Mouse (Mus musculus): ENCODE measurements around the gene Nfib. TPM values are rescaled to one million over a fixed set of nuclear protein-coding genes. Genes with fewer than 3 reads are reported as not detected.

The Nfib gene
- polyA plus RNA-seq, 1 experiment from 2014 or later = 32.3 TPM

DNA sequence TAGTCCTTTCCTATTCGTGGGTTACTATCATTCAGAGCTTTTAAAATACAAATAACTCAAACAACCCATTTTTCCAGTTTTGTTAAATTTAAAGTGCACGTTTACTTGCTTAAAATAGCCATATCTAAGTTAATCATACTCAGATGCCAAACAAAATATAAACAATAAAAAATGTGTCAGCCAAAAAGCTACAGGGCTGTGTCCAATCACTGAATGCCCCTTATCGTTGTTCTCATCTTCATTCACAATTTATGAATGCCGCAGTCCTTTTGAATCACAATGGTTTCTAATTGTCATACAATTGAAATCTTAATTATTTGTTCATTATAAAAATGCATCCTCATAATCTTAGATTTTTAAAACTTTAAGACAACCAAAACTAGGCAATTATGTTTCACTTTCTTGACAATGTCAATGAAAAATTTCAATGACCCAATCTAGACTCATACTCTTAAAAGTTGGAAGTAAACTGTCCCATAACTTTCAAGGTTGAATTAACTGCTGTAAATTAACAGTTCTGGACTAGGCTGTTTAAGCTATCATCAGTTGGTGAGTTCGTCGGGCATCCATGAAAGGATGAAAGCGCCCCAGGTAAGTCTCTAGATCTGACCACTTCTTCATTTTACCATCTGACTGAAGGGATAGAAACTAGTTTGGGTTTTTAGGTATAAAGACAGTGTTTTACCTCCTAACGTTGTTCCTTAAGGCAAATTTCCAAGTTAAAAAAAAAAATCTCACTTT lies 202.1 kb downstream of the Nfib start:
- Histone ChIP-seq H3K36me3 (ENCODE audit: control insufficient read depth, insufficient read depth, low read length) (no peaks in the 10 kb centered on the region), H3K4me1 (ENCODE audit: control insufficient read depth, insufficient read depth, low read length) (peaks cover 23% of the 10 kb centered on the region), H3K27me3 (replicated peaks; ENCODE audit: control insufficient read depth, insufficient read depth, low read length) (no peaks in the 10 kb centered on the region), H3K9me3 (ENCODE audit: control insufficient read depth, low read length) (no peaks in the 10 kb centered on the region), H3K9ac (ENCODE audit: low read depth, low read length) (peak overlapping the region; percentile 100), H3K4me2 (ENCODE audit: low read depth, low read length) (peak overlapping the region; percentile 96), H3K4me3 (ENCODE audit: low read length) (peak overlapping the region; percentile 99), H3K27ac (ENCODE audit: low read length) (no peak overlapping the region)
- 15% methylated on average over 8 of the region's 8 CpGs for WGBS
- ATAC-seq = no peak

DNA sequence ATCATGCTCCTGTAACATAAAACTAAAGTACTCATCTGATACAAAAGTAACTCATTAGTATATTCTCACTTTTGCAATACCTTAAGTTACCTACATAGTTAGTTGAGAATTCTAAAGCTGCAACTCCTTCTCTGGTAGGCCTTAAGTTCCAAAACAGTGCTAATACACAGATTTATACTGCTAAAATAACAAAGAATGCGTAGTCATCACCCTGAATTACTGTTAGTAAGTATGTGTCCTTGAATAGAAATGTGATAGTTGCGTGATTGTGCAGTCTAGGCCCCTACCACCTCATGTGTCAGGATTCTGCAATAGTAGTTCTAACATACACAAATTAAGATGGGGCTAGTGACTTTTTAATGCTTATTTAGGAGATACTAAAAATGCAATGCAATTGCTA lies 202.9 kb downstream of the Nfib start:
- H3K9me3 ChIP-seq (ENCODE audit: control insufficient read depth, low read length) = no peaks in the 10 kb centered on the region
- WGBS = 31% methylated on average over 2 of the region's 2 CpGs
- no peak for ATAC-seq

DNA sequence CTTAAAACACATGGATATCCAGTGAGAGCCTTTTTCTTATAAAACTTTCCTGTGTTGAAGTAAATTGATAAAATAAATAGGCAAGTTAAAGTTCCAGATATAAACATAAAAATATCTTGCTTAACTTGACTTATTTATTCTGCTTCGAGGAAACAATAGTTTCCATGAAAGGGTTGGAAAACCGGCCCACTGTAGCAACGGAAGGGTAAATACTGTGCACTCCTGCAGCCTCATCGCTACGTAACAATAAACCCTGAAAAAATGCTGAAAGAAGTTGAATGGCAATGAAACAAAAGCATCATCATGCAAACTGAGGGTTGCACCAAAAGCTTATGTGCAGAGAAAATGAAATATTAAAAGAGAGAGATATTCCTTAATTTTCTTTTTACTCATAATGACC lies 203.5 kb downstream of the Nfib start:
- H3K36me3 ChIP-seq (ENCODE audit: control insufficient read depth, insufficient read depth, low read length) = 0 out of 2 replicates have a peak, but pooled peaks cover 8% of the 10 kb centered on the region
- WGBS = 38% methylated on average over 5 of the region's 5 CpGs
- no peaks in the 10 kb centered on the region for H3K27me3 ChIP-seq (replicated peaks; ENCODE audit: control insufficient read depth, insufficient read depth, low read length)
- H3K4me2 ChIP-seq (ENCODE audit: low read depth, low read length) = peak overlapping the region; percentile 48
- peaks cover 16% of the 10 kb centered on the region for H3K4me1 ChIP-seq (ENCODE audit: control insufficient read depth, insufficient read depth, low read length)
- no peak for ATAC-seq
- H3K4me3 ChIP-seq (ENCODE audit: low read length) = peak overlapping the region; percentile 40
- no peaks in the 10 kb centered on the region for H3K9me3 ChIP-seq (ENCODE audit: control insufficient read depth, low read length)
- no peak overlapping the region; the same call in 1 of the 2 replicates for H3K9ac ChIP-seq (ENCODE audit: low read depth, low read length)
- H3K27ac ChIP-seq (ENCODE audit: low read length) = no peak overlapping the region

More for the DNA sequence above, 202.9 kb downstream of the Nfib start:
- Histone ChIP-seq H3K4me3 (ENCODE audit: low read length) (peak overlapping the region; percentile 47), H3K27me3 (replicated peaks; ENCODE audit: control insufficient read depth, insufficient read depth, low read length) (no peaks in the 10 kb centered on the region), H3K4me1 (ENCODE audit: control insufficient read depth, insufficient read depth, low read length) (peaks cover 16% of the 10 kb centered on the region), H3K27ac (ENCODE audit: low read length) (no peak overlapping the region), H3K36me3 (ENCODE audit: control insufficient read depth, insufficient read depth, low read length) (0 out of 2 replicates have a peak, but pooled peaks cover 5% of the 10 kb centered on the region), H3K4me2 (ENCODE audit: low read depth, low read length) (peak overlapping the region; percentile 96), H3K9ac (ENCODE audit: low read depth, low read length) (peak overlapping the region; percentile 51)

DNA sequence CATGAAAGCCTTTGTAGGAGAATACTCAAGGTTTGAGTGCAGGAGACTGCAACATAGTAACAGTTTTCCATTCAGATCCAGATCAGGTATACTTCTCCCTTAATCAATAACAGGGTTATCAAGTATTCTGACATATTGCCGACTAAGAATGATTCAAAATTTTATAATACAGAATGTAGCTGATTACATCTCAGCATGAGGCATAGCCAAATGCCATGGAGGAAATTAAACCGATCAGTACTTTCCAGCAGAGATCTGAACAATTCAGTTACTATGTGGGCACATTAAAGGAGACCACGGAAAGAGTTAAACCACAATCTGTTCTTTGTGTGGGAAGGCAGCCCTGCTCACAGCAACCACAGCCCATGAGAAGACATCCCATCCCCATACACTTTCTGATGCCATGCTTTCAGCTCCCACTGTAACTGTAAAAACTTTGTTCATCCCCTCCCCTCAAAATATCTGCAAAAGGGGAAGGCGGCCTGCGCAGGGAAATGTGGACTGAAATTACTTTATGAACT lies 204.9 kb downstream of the Nfib start:
- H3K27ac ChIP-seq (ENCODE audit: low read length) = peak overlapping the region; percentile 28; the same call in 1 of the 2 replicates
- no peaks in the 10 kb centered on the region for H3K27me3 ChIP-seq (replicated peaks; ENCODE audit: control insufficient read depth, insufficient read depth, low read length)
- 69% methylated on average over 5 of the region's 5 CpGs for WGBS
- H3K36me3 ChIP-seq (ENCODE audit: control insufficient read depth, insufficient read depth, low read length) = 0 out of 2 replicates have a peak, but pooled peaks cover 11% of the 10 kb centered on the region
- peak overlapping the region; percentile 23; the same call in 1 of the 2 replicates for H3K4me3 ChIP-seq (ENCODE audit: low read length)
- no peak for ATAC-seq
- H3K4me1 ChIP-seq (ENCODE audit: control insufficient read depth, insufficient read depth, low read length) = peaks cover 16% of the 10 kb centered on the region
- H3K9me3 ChIP-seq (ENCODE audit: control insufficient read depth, low read length) = no peaks in the 10 kb centered on the region
- peak overlapping the region; percentile 38 for H3K4me2 ChIP-seq (ENCODE audit: low read depth, low read length)
- H3K9ac ChIP-seq (ENCODE audit: low read depth, low read length) = peak overlapping the region; percentile 37; the same call in 1 of the 2 replicates

DNA sequence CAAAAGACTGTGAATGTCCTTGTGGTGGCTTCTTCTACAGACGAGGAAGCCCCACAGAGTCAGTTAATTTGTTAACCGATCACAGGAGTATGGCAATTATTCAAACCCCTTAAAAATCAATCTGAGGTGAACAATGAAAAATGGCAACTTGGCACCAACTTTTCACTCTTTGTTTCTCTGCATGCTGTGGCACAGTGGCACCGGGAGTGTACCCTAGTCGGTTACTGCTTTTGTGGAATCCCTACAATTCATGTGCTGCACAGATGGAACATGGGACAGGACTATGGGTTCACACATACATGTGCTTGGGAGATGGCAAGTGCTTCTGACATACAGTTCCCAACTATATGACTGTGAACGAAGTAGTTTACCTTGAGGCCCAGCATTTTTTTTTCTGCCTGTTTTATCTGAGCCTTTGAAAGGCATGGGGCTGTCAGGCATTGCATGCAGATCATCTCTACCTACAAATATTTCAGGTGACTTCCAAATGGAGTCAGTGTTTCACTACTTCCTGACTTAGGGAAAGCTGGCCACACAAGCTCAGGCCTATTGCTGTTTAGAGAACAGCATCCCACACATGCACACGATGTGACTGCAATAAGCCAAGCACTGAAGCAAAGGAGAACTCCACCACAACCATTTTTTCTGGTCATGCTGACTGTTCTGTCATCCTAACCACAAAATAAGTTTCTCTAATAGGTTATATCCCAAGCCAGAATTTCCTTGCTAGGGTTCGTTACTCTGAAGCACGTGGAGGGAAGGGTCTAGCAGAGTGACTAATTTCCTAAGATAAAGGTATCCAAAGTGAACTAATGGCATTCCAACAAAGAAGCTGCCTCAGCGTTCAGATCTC lies 205.6 kb downstream of the Nfib start:
- peak overlapping the region; percentile 38; the same call in 1 of the 2 replicates for H3K4me2 ChIP-seq (ENCODE audit: low read depth, low read length)
- no peak for ATAC-seq
- H3K27me3 ChIP-seq (replicated peaks; ENCODE audit: control insufficient read depth, insufficient read depth, low read length) = no peaks in the 10 kb centered on the region
- H3K36me3 ChIP-seq (ENCODE audit: control insufficient read depth, insufficient read depth, low read length) = 0 out of 2 replicates have a peak, but pooled peaks cover 11% of the 10 kb centered on the region
- H3K9ac ChIP-seq (ENCODE audit: low read depth, low read length) = peak overlapping the region; percentile 14; the same call in 1 of the 2 replicates
- WGBS = 59% methylated on average over 9 of the region's 9 CpGs
- H3K4me1 ChIP-seq (ENCODE audit: control insufficient read depth, insufficient read depth, low read length) = peaks cover 16% of the 10 kb centered on the region
- H3K9me3 ChIP-seq (ENCODE audit: control insufficient read depth, low read length) = no peaks in the 10 kb centered on the region
- peak overlapping the region; percentile 11; the same call in 1 of the 2 replicates for H3K4me3 ChIP-seq (ENCODE audit: low read length)
- peak overlapping the region; percentile 28; the same call in 1 of the 2 replicates for H3K27ac ChIP-seq (ENCODE audit: low read length)

DNA sequence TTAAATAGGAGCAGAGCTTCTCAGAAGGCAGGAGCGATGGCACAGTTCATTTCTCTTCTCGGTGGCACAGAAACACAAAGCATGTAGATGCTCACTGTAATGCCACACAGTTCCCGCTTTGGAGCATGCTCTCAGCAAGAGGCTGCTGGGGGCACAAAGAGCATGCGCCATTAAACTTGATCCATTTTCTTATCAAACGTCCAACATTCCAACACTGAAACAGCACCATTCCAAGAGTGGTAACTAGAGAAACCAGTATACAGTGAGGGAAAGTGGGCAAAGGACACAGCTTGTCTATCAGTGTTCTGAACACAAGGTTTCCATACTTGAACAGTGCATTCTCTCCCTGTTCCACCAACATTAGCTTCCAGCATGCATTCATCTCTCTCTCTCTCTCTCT lies 206.3 kb downstream of the Nfib start:
- peak overlapping the region; percentile 38; the same call in 1 of the 2 replicates for H3K4me2 ChIP-seq (ENCODE audit: low read depth, low read length)
- no peak overlapping the region for H3K27ac ChIP-seq (ENCODE audit: low read length)
- no peaks in the 10 kb centered on the region for H3K27me3 ChIP-seq (replicated peaks; ENCODE audit: control insufficient read depth, insufficient read depth, low read length)
- no peaks in the 10 kb centered on the region for H3K9me3 ChIP-seq (ENCODE audit: control insufficient read depth, low read length)
- H3K9ac ChIP-seq (ENCODE audit: low read depth, low read length) = no peak overlapping the region
- 73% methylated on average over 5 of the region's 5 CpGs for WGBS
- H3K36me3 ChIP-seq (ENCODE audit: control insufficient read depth, insufficient read depth, low read length) = 0 out of 2 replicates have a peak, but pooled peaks cover 11% of the 10 kb centered on the region
- ATAC-seq = peak; percentile 78
- no peak overlapping the region for H3K4me3 ChIP-seq (ENCODE audit: low read length)
- H3K4me1 ChIP-seq (ENCODE audit: control insufficient read depth, insufficient read depth, low read length) = peaks cover 19% of the 10 kb centered on the region

DNA sequence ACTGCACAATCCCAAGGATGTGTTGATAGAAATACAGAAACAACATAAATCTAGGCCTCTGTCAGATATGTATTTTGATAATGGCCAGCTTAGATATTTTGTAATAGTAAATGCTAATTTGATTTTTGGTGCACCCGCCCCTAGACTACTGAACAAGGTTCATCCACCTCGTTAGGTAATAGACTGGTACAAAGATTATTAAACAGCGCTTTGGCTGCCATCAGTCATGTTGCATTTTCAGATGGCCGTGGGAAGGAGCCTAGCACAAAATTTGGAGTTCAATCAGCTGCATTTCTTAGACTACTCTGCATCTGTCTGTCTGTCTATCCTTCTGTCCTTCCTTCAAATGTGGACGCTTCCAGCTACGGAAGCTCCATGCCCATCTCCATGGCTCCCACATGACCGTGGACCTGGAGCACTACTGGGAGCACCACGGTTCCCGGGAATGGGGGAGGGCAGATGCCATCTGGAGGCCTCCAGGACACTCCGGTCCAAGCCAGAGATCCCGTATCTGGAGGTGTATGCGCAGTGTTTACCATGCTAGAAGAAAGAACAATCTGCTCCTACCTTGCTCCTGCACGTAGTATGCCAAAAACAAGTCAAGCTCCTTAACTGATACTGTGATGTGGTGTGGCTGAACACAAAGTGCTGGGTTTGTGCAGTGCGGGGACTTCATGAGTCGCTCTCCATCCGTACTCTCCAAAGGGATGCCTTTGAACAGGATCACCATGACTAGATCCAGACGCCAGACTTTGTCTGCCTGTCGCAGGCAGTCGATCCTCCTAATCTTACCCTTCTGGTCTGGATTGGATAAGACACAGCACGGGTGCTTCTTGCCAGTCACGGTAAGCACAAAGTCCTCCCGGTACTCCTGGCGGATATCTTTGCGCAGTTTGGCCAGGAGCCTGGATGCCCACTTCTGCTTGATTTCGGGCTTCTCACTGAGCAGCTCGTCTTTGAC lies 207.6 kb downstream of the Nfib start:
- no peak overlapping the region for H3K4me3 ChIP-seq (ENCODE audit: low read length)
- WGBS = 84% methylated on average over 26 of the region's 26 CpGs
- H3K9me3 ChIP-seq (ENCODE audit: control insufficient read depth, low read length) = no peaks in the 10 kb centered on the region
- H3K27ac ChIP-seq (ENCODE audit: low read length) = no peak overlapping the region
- no peak for ATAC-seq
- H3K4me2 ChIP-seq (ENCODE audit: low read depth, low read length) = no peak overlapping the region
- no peak overlapping the region for H3K9ac ChIP-seq (ENCODE audit: low read depth, low read length)
- H3K36me3 ChIP-seq (ENCODE audit: control insufficient read depth, insufficient read depth, low read length) = 0 out of 2 replicates have a peak, but pooled peaks cover 11% of the 10 kb centered on the region
- no peaks in the 10 kb centered on the region for H3K27me3 ChIP-seq (replicated peaks; ENCODE audit: control insufficient read depth, insufficient read depth, low read length)
- peaks cover 26% of the 10 kb centered on the region for H3K4me1 ChIP-seq (ENCODE audit: control insufficient read depth, insufficient read depth, low read length)

DNA sequence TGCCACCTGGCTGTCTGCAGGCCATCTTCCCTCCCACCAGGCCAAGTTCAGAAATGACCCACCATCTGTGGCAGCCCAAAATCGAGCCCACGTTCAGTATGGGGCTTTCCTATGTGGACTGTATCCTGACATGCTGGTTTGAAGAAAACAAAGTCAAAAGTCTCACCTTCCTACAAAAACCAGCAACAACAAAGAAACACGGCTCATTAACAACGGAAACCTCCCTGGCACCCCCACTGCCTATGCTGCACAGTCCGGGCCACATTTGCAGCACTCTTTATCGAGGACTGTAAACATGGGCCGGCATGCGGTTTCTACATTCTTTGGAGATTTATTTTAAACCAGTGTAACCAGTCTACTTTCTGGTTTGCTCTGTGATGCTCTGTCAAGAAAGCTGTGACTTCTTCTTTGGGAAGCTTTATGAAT lies 208.4 kb downstream of the Nfib start:
- no peak for ATAC-seq
- H3K27ac ChIP-seq (ENCODE audit: low read length) = no peak overlapping the region
- no peaks in the 10 kb centered on the region for H3K27me3 ChIP-seq (replicated peaks; ENCODE audit: control insufficient read depth, insufficient read depth, low read length)
- no peak overlapping the region for H3K4me3 ChIP-seq (ENCODE audit: low read length)
- H3K4me1 ChIP-seq (ENCODE audit: control insufficient read depth, insufficient read depth, low read length) = peaks cover 26% of the 10 kb centered on the region
- WGBS = 69% methylated on average over 8 of the region's 8 CpGs
- H3K36me3 ChIP-seq (ENCODE audit: control insufficient read depth, insufficient read depth, low read length) = 0 out of 2 replicates have a peak, but pooled peaks cover 11% of the 10 kb centered on the region
- no peaks in the 10 kb centered on the region for H3K9me3 ChIP-seq (ENCODE audit: control insufficient read depth, low read length)
- no peak overlapping the region for H3K9ac ChIP-seq (ENCODE audit: low read depth, low read length)
- H3K4me2 ChIP-seq (ENCODE audit: low read depth, low read length) = no peak overlapping the region
